Mouse (Mus musculus) kidney, adult 2 months (tissue): ENCODE data around the gene Mospd3. TPM values are rescaled to one million over a fixed set of nuclear protein-coding genes. Genes with fewer than 3 reads are reported as not detected.

Experiments used
- DNase-seq: peaks from one replicate; pipeline ENCODE4 v3.0.0; 2021
- H3K27ac ChIP-seq: fragments of 200-500 bp; 2 replicates; pipeline ENCODE4 v1.5.1; 2012; ENCODE audit warnings: low read depth, low read length, control low read depth, inconsistent platforms; ENCODE audit not compliant: insufficient read depth
- H3K27me3 ChIP-seq: fragments of 200-500 bp; replicated peaks from 2 replicates; pipeline ENCODE4 v1.6.1; 2012; ENCODE audit warnings: mild to moderate bottlenecking, moderate library complexity, low read length, inconsistent platforms; ENCODE audit not compliant: control insufficient read depth, insufficient read depth
- H3K36me3 ChIP-seq: fragments of 200-500 bp; 2 replicates; pipeline ENCODE4 v1.6.1; 2012; ENCODE audit warnings: mild to moderate bottlenecking, moderate library complexity, low read length, inconsistent platforms; ENCODE audit not compliant: control insufficient read depth, insufficient read depth
- H3K4me1 ChIP-seq: fragments of 200-500 bp; 2 replicates; pipeline ENCODE4 v1.6.1; 2011; ENCODE audit warnings: low read length; ENCODE audit not compliant: control insufficient read depth, insufficient read depth
- H3K4me3 ChIP-seq: fragments of 200-500 bp; 2 replicates; pipeline ENCODE4 v1.5.1; 2011; ENCODE audit warnings: mild to moderate bottlenecking, low read depth, low read length, control low read depth; ENCODE audit not compliant: insufficient read depth
- CTCF ChIP-seq: fragments of 200-500 bp; conservative IDR thresholded peaks from 2 replicates; pipeline ENCODE4 v1.5.1; 2011; ENCODE audit warnings: low read depth, mild to moderate bottlenecking, control low read depth, low read length, moderate library complexity, mixed read lengths; ENCODE audit not compliant: insufficient read depth, insufficient read length
- POLR2A ChIP-seq: fragments of 200-500 bp; IDR thresholded peaks from one replicate; pipeline ENCODE4 v1.6.1; 2011; ENCODE audit warnings: low read depth, low read length, control low read depth
- WGBS: fragments of 180-500 bp; shearing (Covaris S2); methylation state at CpG from one replicate; pipeline ENCODE4 v1.1.7; 2018; 5-methylcytosine and 5-hydroxymethylcytosine counted together
- polyA plus RNA-seq: library from polyadenylated mRNA; depleted of rRNA; stranded (reverse); fragments of >200 nt; gene quantifications from 2 replicates; pipeline ENCODE4 v1.2.3, GENCODE M21; 2012

Mospd3 gene
- polyA plus RNA-seq, 1 experiment = 84.2 TPM

DNA sequence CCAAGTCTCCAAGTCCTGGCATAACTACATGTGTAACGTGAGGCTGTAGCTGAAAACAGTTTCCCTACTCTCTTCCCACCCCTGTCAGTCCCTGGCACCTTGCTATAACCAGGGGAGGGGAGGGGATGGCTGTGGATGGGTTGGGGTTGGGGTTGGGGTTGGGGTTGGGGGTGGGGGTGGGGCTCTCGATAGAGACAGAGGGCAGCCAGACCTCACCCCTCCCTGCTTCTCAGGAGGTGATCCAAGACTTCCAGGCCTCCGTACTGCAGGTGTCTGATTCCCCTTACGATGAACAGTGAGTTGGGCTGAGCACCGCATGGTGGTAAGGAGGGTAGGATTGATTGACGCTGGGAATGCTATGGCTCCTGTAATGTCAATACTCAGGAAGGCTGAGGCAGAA is 35.1 kb downstream of the Mospd3 start:
- TF ChIP-seq POLR2A = no peak
- no peak for TF ChIP-seq CTCF
- Histone ChIP-seq H3K4me1 (no peaks in the 10 kb centered on the region), H3K27ac (no peak overlapping the region), H3K36me3 (no peaks in the 10 kb centered on the region), H3K4me3 (no peak overlapping the region), H3K27me3 (no peaks in the 10 kb centered on the region)
- DNase-seq = no peak
- 76% methylated on average over 6 of the region's 6 CpGs for WGBS

DNA sequence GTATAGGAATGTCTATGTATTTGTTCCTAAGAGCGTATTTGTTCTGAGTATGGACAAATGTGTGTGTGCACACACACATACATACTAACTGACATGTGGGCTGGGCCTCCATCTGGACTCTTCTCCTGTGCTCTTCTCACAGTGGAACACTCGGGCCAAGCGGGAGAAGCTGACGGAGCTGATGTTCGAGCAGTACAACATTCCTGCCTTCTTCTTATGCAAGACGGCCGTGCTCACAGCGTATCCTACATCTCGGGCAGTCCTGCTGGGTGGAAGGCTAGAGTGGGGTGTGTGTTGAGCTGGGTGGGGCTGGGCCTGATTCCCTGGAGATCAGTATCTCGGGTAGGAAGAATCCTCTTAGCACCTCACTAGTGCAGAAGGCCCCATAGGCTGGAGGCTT is 37.9 kb downstream of the Mospd3 start:
- H3K4me1 ChIP-seq = no peaks in the 10 kb centered on the region
- 81% methylated on average over 10 of the region's 10 CpGs for WGBS
- no peak overlapping the region for H3K4me3 ChIP-seq
- H3K27ac ChIP-seq = no peak overlapping the region
- no peaks in the 10 kb centered on the region for H3K27me3 ChIP-seq
- no peak for TF ChIP-seq CTCF
- no peak for TF ChIP-seq POLR2A
- no peaks in the 10 kb centered on the region for H3K36me3 ChIP-seq
- no peak for DNase-seq

DNA sequence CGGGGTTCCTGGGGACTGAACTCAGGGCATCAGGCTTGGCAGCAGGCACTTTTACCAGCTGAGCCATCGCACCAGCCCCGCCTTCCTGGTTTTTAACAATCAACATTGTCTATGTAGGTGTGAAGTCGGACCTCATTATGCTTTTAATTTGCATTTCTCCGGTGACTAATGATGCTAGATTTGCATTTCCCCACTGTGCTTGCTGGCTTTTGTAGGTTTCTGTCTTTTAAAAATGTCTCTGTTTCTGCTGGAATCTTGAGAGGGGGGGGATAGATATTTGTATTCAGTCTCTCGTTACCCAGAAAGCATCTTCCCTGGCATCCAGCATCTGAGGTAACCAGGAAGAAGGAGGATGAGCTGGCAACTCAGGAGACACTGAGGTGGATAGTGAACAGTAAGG is 39.3 kb downstream of the Mospd3 start:
- TF ChIP-seq CTCF (no peak), POLR2A (no peak)
- Histone ChIP-seq H3K36me3 (no peaks in the 10 kb centered on the region), H3K4me1 (no peaks in the 10 kb centered on the region), H3K4me3 (no peak overlapping the region), H3K27me3 (no peaks in the 10 kb centered on the region), H3K27ac (no peak overlapping the region)
- 63% methylated on average over 6 of the region's 6 CpGs for WGBS
- DNase-seq = no peak

DNA sequence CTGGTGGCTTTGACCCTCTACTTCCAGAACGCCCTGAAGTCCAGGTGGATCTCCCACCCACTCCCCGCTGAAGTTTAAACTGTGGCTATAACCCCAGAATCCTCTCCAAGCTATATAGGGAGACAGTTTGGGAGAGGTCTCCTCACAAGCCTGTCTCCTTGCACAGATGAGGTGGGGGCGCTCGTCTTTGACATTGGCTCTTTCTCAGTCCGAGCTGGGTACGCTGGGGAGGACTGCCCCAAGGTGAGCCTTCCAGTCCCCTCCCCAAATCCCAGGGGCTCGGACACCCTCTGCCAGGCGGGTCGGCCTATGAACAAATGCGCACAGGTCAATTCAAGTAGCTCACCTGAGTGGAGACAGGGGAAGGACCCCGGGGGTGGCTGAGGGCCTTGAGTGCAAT is 47.0 kb downstream of the Mospd3 start:
- 49% methylated on average over 11 of the region's 11 CpGs for WGBS
- H3K4me1 ChIP-seq = no peaks in the 10 kb centered on the region
- H3K4me3 ChIP-seq = no peak overlapping the region
- DNase-seq = no peak
- H3K27ac ChIP-seq = no peak overlapping the region
- no peaks in the 10 kb centered on the region for H3K27me3 ChIP-seq
- H3K36me3 ChIP-seq = no peaks in the 10 kb centered on the region
- TF ChIP-seq POLR2A = no peak
- no peak for TF ChIP-seq CTCF

DNA sequence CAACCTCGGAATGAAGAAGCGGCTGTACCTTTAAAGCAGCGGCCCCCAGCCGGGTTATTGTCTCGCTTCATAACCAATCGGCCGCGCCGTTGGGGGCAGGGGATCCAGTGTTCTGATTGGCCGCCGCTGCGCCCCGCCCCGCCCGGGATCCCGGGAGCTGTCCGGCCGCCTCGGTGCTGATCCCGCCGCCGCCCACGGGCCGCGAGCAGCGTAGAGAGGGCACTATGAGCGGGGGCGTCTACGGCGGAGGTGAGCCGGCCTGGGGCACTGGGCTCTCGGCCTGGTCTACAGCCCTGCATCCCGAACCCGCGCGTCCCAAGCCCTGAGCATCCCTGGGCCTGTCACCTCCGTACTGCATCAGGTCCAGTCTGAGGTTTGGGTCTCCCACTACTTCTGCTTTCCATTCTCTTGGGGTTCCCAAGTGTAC is 47.4 kb downstream of the Mospd3 start, which contains the start of gene Actl6b:
Gene Actl6b, plus strand, starts transcription at position 107 of the 427 bp plus-strand sequence.
- no peaks in the 10 kb centered on the region for H3K36me3 ChIP-seq
- no peak within 1 kb of the TSS for H3K4me3 ChIP-seq
- H3K27me3 ChIP-seq = no peaks in the 10 kb centered on the region
- no peaks in the 10 kb centered on the region for H3K4me1 ChIP-seq
- WGBS = 2% methylated on average over 36 of the region's 37 CpGs
- peak; percentile 70 for DNase-seq
- H3K27ac ChIP-seq = no peak within 1 kb of the TSS
- no peak for TF ChIP-seq CTCF
- no peak for TF ChIP-seq POLR2A

DNA sequence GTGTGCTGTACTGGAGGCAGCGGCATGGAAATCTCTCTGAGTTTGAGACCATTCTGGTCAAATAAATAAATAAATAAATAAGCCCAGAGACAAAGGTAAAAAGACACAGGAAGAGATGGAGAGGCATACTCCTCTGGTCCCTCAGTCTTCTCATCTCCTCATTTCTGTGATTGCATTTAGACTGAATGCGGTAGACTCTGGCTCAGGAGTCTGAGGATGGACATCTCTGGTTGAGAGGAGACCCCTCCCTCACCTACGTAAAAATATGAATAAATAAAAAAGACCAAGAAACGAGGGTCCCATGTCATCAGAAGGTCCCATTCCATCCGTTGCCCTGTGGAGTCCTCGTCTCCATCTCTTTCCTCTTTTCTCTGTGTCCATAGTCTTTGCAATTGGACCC is 47.9 kb downstream of the Mospd3 start:
- Histone ChIP-seq H3K36me3 (no peaks in the 10 kb centered on the region), H3K4me1 (no peaks in the 10 kb centered on the region), H3K27me3 (no peaks in the 10 kb centered on the region), H3K27ac (no peak overlapping the region), H3K4me3 (no peak overlapping the region)
- TF ChIP-seq POLR2A (no peak), CTCF (no peak)
- DNase-seq = no peak
- WGBS = 38% methylated on average over 6 of the region's 6 CpGs

DNA sequence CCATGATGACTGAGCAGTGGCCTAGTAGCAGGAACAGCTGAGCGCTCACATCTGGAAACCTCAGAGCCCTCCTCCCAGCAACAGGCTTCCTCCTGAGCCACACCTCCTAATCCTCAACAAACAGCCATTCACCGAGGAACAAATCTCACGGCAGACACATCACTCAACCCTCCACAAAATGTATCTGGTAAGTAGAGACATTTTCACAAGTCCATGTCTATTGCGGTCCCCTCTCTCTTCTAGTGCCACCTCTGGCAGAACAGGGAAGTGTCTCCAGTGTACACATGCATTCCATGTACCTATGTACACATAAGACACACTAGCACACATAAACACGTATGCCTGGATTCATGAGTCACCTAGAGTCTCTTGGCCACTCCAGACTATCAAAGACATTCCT is 49.7 kb downstream of the Mospd3 start:
- Histone ChIP-seq H3K4me1 (no peaks in the 10 kb centered on the region), H3K36me3 (no peaks in the 10 kb centered on the region), H3K4me3 (no peak overlapping the region), H3K27ac (no peak overlapping the region), H3K27me3 (no peaks in the 10 kb centered on the region)
- 79% methylated on average over 5 of the region's 5 CpGs for WGBS
- DNase-seq = no peak
- TF ChIP-seq POLR2A (no peak), CTCF (peak; percentile 20; the same call in 1 of the 2 replicates)
